Mouse (Mus musculus): ENCODE measurements around the gene Mon1b. TPM values are rescaled to one million over a fixed set of nuclear protein-coding genes. Genes with fewer than 3 reads are reported as not detected.
A peak's percentile ranks its signal among the peaks of the same experiment; 100 is the strongest.

Mon1b gene
- 10 to 100 TPM; 12.4 to 13.8 TPM for total RNA-seq (2021)
- long read RNA-seq, experiment 1, partial matches to known transcripts, result 1 of 1 reads
- long read RNA-seq, experiment 1, other reads (novel, unspliced or antisense), result 0 of 1 reads
- long read RNA-seq, experiment 2, full-length matches to known transcripts, result 2 of 2 reads
- long read RNA-seq, experiment 2, partial matches to known transcripts, result 0 of 2 reads
- long read RNA-seq, experiment 2, other reads (novel, unspliced or antisense), result 0 of 2 reads

GRCm38 (mm10) chr8:113634670-113635591 lies at the start of gene Mon1b:
TSS of gene Mon1b (plus strand) at chr8:113635587.
- peak; percentile 98 for DNase-seq

DNA sequence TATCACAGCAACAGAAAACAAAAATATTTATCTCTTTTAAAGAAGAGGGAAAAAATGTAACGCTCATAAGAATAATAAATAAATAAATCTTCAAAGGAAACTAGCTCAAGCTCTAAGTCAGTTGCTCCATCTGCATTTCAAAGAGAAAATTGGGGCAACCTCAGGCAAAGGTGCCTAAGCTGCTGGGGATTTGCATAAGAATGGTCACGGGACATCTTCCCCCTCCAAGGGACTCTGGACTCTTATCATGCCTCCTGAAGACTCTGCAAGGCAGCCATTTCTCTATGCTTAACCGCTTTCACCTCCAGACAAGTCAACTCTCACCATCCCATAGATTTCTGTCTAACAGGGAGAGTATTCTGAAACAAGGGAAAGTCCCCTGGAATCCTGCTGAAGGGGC lies 37.0 kb upstream of the Mon1b start:
- DNase-seq, result no peak

- DNase-seq, result peak; percentile 40
These were observed 2.8 kb upstream of the Mon1b start for GRCm38 (mm10) chr8:113632634-113633033.

- no peak for DNase-seq
These were observed 1.2 kb upstream of the Mon1b start for GRCm38 (mm10) chr8:113634161-113634560.

DNA sequence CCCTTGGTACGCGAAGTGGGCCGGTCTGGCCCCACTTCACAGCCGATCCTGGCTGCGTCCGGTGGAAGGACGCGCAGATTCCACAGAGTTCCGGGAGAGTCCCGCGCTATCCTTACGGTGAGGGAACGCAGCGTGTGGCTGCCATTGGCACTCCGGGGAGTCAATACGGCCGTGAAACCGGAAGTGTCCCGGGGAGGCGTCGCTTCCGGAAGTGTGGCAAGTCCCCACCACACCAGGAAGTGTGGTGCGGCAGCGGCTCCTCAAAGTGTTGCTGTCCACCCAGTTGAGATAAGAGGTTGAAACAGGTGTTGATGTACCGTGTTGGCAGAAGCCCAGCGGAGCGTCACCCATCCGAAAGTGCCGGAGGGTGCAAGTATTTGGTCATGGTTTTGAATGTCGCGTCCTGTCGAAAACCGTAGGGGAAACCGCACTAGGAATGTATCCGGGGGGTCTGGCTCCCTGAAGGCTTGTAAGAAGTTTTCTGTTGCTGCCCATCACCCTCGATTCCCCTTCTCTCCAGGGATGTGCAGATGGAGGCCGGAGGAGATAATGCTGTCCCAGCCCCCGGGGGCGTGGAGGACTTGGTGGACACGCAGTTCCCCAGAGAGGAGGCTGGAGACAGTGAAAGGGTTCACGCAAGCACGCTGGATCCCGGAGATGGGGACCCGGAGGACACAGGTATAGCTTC lies 349 bp downstream of the Mon1b start:
- DNase-seq, result no peak

DNA sequence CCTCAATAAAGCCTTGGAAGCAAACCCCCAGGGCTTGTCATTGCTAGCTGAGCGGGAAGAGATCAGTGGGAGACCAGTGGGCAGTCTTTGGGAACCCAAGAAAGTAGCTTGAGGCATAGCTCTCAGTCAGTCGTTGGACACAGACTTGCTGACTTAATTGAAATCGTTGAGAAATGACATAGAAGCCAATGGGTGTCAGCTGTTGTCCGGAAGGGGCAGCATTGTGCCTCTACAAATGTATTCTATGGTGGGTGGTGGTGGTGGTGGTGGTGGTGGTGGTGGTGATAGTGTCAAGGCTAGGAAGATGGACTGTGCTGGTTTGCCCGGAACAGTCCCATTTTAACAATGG lies 867 bp downstream of the Mon1b start:
- DNase-seq, result no peak

- DNase-seq, result no peak
These were observed 5.0 kb downstream of the Mon1b start for GRCm38 (mm10) chr8:113640357-113640756.

- DNase-seq, result no peak
These were observed 7.5 kb downstream of the Mon1b start, which contains the start of gene Syce1l for GRCm38 (mm10) chr8:113642926-113643325. TSS of gene Syce1l (plus strand) at chr8:113643213.

GRCm38 (mm10) chr8:113643479-113644210 lies 8.3 kb downstream of the Mon1b start:
- DNase-seq, result peak; percentile 19

GRCm38 (mm10) chr8:113645220-113645619 lies 9.8 kb downstream of the Mon1b start:
- no peak for DNase-seq

- DNase-seq, result no peak
These were observed 17.1 kb downstream of the Mon1b start for GRCm38 (mm10) chr8:113652450-113652849.

GRCm38 (mm10) chr8:113653151-113653550 lies 17.8 kb downstream of the Mon1b start:
- no peak for DNase-seq

- DNase-seq, result no peak
These were observed 20.8 kb downstream of the Mon1b start for GRCm38 (mm10) chr8:113656154-113656553.

DNA sequence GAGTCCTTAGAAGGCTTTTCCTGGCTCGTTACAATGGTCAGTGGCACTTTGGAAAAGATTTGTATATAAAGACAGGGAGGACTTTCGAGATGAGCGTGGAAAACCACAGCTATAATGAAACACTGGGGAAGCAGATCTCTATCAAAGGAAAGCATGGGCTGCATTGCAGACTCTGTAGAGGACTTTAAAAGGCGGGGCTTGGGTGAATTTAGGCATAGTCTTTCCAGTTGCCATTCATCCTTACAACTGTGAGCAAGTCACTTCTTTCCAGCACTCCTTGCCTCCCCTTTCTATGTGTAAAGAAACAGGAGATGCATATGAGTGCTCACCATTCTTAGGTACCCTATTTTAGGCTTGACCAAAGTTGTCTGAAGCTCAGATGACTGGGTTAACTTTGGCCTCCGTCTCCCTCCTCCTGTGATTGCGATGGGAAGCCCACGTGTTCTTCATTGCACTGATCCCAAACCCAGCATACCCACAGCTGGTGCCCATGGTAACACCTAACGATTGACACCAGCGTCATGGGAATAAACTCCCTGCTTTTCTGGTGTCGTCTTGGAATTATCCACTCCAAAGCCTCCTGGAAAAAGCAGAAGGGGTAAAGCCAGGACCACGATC lies 21.4 kb downstream of the Mon1b start:
- DNase-seq, result no peak

GRCm38 (mm10) chr8:113660128-113660527 lies 24.7 kb downstream of the Mon1b start:
- DNase-seq, result no peak

GRCm38 (mm10) chr8:113664544-113664943 lies 29.2 kb downstream of the Mon1b start:
- DNase-seq, result peak; percentile 89

DNA sequence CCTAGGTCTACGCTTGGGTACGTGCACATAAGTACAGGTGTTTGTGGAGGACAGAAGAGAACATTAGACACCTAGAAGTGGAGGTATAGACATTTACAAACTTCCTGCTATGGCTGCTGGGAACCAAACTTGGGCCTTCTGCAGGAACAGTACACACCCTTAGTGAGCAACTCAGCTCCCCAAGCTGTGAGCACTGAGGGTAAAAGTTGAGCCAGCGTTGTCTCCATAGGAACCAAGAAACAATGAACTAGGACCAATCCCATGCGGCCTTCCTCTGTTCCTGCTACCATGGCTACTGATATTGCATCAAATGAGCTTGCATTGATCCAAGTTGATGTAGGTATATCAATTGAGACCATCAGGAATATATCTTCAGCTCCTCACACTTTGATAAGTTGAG lies 29.6 kb downstream of the Mon1b start:
- DNase-seq, result no peak

DNA sequence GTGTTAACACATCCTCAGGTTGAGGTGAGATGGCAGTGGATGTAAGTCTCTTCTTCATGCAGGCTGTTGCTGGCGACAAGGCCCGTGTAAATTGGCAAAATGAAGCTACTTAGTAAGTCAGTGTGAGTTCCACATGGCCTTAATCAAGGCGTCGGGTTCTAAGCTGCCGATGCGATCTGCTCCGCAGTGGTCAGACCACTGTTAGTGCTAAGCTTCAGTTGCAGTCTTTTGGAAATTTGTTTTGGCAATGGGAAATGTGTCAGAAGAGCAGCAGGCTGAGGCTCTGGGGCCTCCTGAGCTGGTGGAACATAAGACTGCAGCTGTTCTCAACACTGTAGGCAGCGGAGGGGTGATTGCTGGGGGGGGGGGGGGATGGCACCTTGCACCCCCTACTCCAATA lies 30.6 kb downstream of the Mon1b start:
- DNase-seq, result no peak

GRCm38 (mm10) chr8:113666714-113667432 lies 31.5 kb downstream of the Mon1b start:
- no peak for DNase-seq

DNA sequence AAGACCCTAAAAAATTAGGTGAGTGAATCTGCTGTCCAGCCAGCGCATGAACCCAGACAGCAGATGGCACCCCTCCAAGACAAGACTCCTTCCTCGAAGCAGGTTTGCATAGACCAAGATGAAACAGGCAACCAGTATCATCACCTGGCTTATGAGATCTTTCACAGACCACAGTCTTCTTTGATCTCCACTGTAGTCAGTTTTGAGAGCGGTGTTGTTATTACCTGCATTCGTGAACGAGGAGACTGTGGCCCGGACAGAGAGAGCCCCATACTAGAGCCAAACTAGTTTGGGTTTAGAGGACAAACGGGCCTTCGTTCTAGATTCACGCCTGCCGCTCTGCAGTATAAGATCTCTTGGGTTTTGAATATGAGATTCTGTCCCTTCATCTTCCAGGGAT lies 34.5 kb downstream of the Mon1b start:
- DNase-seq, result no peak

DNA sequence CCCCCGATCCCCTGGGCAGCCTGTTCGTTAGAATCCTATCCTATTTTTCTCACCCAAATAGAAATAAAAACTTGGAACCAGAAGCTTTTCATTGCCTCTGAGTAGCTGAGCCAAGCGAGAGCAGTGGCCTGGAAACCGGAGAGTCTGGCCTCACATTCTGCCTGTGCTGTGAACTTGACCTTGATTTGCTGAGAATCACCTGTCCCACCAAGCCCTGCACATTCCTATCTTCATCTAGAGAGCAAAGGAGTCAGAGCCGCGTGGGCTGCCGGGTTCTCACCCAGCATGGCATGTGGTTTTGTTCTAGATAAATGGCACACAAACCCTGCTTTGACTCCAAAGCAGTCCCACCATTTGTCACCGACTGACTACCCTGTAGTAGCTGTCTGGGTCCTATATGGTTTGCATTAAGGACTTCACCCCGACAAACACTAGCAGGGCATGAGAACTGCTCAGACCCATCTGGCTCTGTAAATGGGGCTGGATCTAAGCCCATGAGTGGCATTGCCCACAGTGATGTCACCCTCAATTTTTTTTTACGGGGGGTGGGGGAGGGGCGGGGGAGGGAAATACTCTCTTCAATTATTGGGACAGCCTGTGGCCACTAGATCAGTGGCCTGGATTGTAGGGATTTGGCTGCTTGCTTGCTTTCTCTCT lies 37.3 kb downstream of the Mon1b start:
- no peak for DNase-seq
